Mouse (Mus musculus): ENCODE measurements around the gene Stx8.

DNA sequence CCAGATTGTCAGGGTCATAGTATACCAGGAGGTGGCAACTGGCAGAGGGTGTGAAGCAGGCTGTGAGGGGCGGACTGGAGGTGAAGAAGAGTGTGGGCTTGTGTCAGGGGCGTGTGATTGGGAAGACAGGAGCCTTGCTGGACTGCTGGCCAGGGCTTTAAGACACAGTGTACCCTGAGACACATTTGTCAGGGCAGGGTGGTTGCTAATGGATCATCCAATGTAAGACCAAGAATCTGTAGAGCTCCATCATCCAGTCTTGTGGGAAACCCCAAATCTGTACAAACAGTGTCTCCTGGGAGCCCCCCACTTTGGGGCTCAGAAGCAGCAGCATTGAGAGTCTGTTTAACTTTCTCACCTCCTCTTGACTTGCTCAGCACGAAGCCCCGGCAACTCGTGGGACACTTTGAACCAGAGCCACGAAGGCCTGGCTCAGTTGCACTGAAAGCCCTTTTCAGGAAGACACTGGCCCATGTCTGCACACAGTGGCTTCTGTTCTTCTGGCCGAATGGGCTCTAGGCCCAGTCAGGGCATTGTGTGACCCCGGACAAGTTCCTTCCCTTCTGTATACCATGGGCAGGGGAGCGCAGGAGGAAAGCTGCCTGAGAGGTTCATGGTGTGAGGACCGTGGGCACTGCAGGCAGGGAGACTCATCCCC, 239.7 kb downstream of the Stx8 start:
- TF ChIP-seq CTCF (IDR thresholded peaks at IDR 0.05; ENCODE audit: low read depth, low read length): no peak
- no peak for TF ChIP-seq POLR2A (IDR thresholded peaks at IDR 0.05; ENCODE audit: borderline replicate concordance, low read depth, low read length)

Measured in bone marrow macrophage, adult 2 months (primary cell).